Mouse (Mus musculus) hindbrain, embryonic 14.5 days (tissue): ENCODE measurements around the gene Ppp1r14b. TPM values are rescaled to one million over a fixed set of nuclear protein-coding genes. Genes with fewer than 3 reads are reported as not detected.
"Not testable (repeated sequence)": the region's sequence is repeated elsewhere in the genome, so short reads cannot be mapped to it uniquely, and the experiment has no call there.

Experiments
- ATAC-seq: fragments of 200-750 bp; cut with Nextera tagmentation; 2 replicates; pipeline ENCODE4 v1.8.0; 2017; ENCODE audit warnings: moderate number of reproducible peaks, mild to moderate bottlenecking, moderate TSS enrichment, moderate library complexity; ENCODE audit not compliant: low FRiP score
- DNase-seq: peaks from one replicate; pipeline ENCODE4 v3.0.0-alpha.2; 2015; ENCODE audit warnings: low spot score
- H3K27ac ChIP-seq: fragments of 300-500 bp; sonication (generic); 2 replicates; pipeline ENCODE4 v1.5.1; 2014; ENCODE audit warnings: mild to moderate bottlenecking, moderate library complexity
- H3K27me3 ChIP-seq: fragments of 300-500 bp; sonication (generic); 2 replicates; pipeline ENCODE4 v1.6.1; 2014; ENCODE audit warnings: mild to moderate bottlenecking, low read length, mixed read lengths; ENCODE audit not compliant: control insufficient read depth, insufficient read depth
- H3K36me3 ChIP-seq: fragments of 300-500 bp; sonication (generic); replicated peaks from 2 replicates; pipeline ENCODE4 v1.6.1; 2014; ENCODE audit not compliant: control insufficient read depth, insufficient read depth
- H3K4me1 ChIP-seq: fragments of 300-500 bp; sonication (generic); replicated peaks from 2 replicates; pipeline ENCODE4 v1.6.1; 2014; ENCODE audit warnings: antibody characterized with exemption, low read length, mixed read lengths; ENCODE audit not compliant: control insufficient read depth, insufficient read depth
- H3K4me2 ChIP-seq: fragments of 300-500 bp; sonication (generic); replicated peaks from 2 replicates; pipeline ENCODE4 v1.6.1; 2014; ENCODE audit warnings: mild to moderate bottlenecking, moderate library complexity
- H3K4me3 ChIP-seq: fragments of 300-500 bp; sonication (generic); replicated peaks from 2 replicates; pipeline ENCODE4 v1.5.1; 2014; ENCODE audit warnings: mild to moderate bottlenecking, low read length
- H3K9ac ChIP-seq: fragments of 300-500 bp; sonication (generic); 2 replicates; pipeline ENCODE4 v1.6.1; 2014
- H3K9me3 ChIP-seq: fragments of 300-500 bp; sonication (generic); 2 replicates; pipeline ENCODE4 v1.6.1; 2016; ENCODE audit warnings: low read length; ENCODE audit not compliant: control insufficient read depth
- WGBS: fragments of 180-500 bp; shearing (Covaris S2); extraction: QIAGEN DNeasy Blood & Tissue Kit; methylation state at CpG from one replicate; pipeline ENCODE4 v1.1.7; 2014; 5-methylcytosine and 5-hydroxymethylcytosine counted together
- polyA plus RNA-seq: library from polyadenylated mRNA; unstranded; fragments of >200 nt; fragmentation: Nextera tagmentation; extraction: Ambion mirVana; gene quantifications from 2 replicates; pipeline ENCODE4 v1.2.1, GENCODE M21; 2014

Ppp1r14b gene
- polyA plus RNA-seq, 1 experiment from 2014 or later = 215 TPM

DNA sequence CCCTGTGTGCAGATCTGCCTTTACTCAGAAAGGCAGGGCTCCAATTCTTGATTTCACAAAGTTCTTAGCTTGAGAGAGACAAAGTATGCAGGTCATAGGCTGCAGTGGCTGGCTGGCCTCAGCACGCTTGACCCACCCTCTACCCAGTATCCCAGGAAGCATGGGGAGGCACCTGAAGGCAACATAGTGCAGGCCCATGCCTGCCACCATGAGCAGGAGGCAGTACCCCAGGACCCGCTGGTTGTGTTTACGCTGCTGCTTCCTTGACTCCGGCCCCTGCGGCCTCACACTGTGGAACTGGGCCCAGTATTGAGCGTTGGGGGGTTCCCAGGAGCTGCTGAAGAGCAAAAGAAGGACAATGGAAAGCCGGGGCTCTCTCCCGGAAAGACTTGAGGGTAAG lies 14.5 kb downstream of the Ppp1r14b start:
- 89% methylated on average over 8 of the region's 8 CpGs for WGBS
- Histone ChIP-seq H3K9ac (no peak overlapping the region), H3K36me3 (peaks cover 12% of the 10 kb centered on the region), H3K27ac (no peak overlapping the region), H3K4me2 (no peak overlapping the region), H3K4me3 (no peak overlapping the region), H3K4me1 (peaks cover 22% of the 10 kb centered on the region), H3K27me3 (no peaks in the 10 kb centered on the region), H3K9me3 (no peaks in the 10 kb centered on the region)
- ATAC-seq = no peak
- no peak for DNase-seq

DNA sequence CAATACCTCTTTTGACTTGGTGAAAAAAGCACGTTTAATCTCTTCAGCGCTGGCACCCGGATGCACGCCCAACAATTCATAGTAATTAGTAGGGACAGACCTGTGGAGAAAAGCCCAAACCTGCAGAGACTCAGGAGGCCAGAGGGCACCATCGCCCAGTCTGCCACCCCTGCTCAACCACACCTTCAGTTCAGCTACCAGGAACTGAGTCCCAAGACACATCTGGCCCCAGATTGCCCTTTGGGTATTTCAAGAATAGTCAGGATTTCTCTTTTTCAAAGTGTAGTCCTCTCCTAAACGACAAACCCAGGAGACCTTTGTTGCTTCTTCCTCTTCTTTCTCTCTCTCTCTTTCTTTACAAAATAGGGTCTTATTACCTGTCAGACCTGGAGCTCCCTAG lies 15.9 kb downstream of the Ppp1r14b start:
- Histone ChIP-seq H3K4me2 (no peak overlapping the region), H3K27ac (no peak overlapping the region), H3K4me1 (peaks cover 31% of the 10 kb centered on the region), H3K9me3 (no peaks in the 10 kb centered on the region), H3K36me3 (no peaks in the 10 kb centered on the region; the same call in 1 of the 2 replicates), H3K9ac (no peak overlapping the region), H3K27me3 (no peaks in the 10 kb centered on the region), H3K4me3 (no peak overlapping the region)
- no peak for DNase-seq
- 87% methylated on average over 6 of the region's 6 CpGs for WGBS
- no peak for ATAC-seq

DNA sequence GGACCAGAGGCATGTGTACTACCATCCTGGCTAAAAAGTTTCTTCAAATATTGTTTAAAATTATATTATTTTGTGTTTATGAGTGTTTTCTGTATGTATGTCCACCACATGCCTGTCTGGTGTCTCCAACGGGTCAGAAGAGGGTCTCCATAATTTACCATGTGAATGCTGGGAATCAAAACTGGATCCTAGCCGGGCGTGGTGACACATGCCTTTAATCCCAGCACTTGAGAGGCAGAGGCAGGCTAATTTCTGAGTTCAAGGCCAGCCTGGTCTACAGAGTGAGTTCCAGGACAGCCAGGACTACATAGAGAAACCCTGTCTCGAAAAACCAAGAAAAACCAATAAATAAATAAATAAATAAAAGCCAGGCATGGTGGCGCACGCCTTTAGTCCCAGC lies 16.4 kb downstream of the Ppp1r14b start:
- WGBS = 97% methylated on average over 6 of the region's 6 CpGs
- H3K27me3 ChIP-seq, H3K9me3 ChIP-seq, H3K27ac ChIP-seq, H3K9ac ChIP-seq, ATAC-seq, DNase-seq, H3K36me3 ChIP-seq, H3K4me3 ChIP-seq, H3K4me2 ChIP-seq: not testable (repeated sequence)
- H3K4me1 ChIP-seq = peaks cover 32% of the 10 kb centered on the region

DNA sequence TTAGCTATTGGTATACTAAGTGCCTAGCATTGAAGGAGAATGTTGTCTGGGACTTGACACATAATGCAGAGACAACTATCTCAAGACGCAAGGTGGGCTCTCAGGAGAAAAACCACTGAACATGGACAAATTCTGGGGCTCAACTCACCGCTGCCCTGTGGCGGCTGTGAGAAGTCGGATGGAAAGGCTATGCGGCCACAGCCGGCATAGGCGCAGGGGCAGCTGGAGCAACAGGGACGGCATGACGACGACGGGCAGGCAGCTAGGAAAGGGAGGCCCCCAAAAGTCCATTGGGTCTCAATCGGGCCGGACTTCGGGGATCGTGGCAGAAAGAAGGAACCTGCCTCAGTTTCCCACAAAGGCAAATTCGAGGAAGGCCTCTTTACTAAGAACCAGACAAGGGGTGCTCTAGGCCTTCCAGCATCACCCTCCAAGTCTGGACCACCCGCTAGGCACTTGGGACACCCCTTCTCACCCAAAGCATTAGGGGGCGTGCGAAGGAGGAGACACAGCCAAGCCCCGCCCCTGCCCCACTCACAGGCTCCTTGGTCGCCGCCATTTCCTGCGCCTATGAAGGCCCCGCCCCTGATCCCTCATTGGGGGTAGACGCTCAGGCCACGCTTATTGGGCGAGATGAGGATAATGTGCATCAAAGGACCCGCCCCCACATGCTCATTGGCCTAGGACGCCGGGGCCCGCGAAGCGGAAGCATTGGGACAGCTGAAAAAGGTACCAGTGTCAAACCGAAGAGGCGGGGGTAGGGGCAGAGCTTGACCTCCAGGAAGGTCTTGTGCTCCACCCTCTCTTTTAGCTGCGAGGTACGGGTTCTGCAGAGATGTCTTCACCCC lies 17.5 kb downstream of the Ppp1r14b start, which contains the start of gene Dnajc4:
TSS of gene Dnajc4 (minus strand) at position 562 of the 848 bp plus-strand sequence.
- Histone ChIP-seq H3K9ac (peak within 1 kb of the TSS; percentile 66), H3K36me3 (no peaks in the 10 kb centered on the region), H3K4me2 (peak within 1 kb of the TSS; percentile 91), H3K4me1 (peaks cover 31% of the 10 kb centered on the region), H3K9me3 (no peaks in the 10 kb centered on the region), H3K27ac (peak within 1 kb of the TSS; percentile 40; the same call in 1 of the 2 replicates), H3K4me3 (peak within 1 kb of the TSS; percentile 47), H3K27me3 (no peaks in the 10 kb centered on the region)
- ATAC-seq = peak; percentile 95
- peak; percentile 94 for DNase-seq
- under 1% methylated on average over 37 of the region's 37 CpGs for WGBS

DNA sequence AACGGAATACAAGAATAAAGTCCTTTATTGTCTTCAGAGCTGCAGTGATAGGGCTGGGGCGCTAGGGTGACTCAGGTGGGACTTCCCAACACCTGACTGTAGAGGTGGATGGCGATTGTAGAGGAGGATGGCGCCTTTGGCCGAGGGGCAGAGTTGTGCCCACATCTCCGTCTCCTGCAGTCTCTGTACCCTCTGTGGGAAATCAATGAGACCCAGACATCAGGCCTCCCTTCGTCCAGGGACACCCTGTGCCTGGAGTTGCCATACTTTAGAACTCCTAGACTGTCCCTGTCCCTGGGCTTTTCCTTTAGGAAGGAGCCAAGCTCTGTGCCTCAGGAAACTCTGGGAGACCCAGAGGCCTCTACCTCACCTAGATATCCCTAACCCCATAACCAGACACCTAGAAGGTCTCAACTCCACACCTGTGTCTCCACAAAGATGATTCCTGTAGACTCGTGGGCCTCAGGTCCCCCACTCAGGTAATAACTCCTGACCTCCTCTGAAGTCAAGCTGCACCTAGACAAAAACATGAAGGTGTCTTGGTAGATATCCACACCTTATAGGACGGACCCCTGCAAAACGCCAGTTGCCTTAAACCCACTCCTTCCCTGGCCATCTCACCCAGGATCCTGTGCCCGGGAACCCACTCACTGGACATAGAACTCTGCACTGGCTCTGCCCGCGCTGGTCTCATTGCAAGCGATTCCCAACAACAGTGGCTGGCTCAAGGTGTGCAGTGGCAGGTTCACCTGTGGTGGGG lies 18.4 kb downstream of the Ppp1r14b start:
- Histone ChIP-seq H3K4me3 (peak overlapping the region; percentile 47), H3K4me1 (peaks cover 24% of the 10 kb centered on the region), H3K27ac (no peak overlapping the region), H3K4me2 (peak overlapping the region; percentile 91), H3K36me3 (no peaks in the 10 kb centered on the region), H3K27me3 (no peaks in the 10 kb centered on the region), H3K9me3 (no peaks in the 10 kb centered on the region), H3K9ac (peak overlapping the region; percentile 56)
- no peak for DNase-seq
- no peak for ATAC-seq
- 67% methylated on average over 14 of the region's 14 CpGs for WGBS

DNA sequence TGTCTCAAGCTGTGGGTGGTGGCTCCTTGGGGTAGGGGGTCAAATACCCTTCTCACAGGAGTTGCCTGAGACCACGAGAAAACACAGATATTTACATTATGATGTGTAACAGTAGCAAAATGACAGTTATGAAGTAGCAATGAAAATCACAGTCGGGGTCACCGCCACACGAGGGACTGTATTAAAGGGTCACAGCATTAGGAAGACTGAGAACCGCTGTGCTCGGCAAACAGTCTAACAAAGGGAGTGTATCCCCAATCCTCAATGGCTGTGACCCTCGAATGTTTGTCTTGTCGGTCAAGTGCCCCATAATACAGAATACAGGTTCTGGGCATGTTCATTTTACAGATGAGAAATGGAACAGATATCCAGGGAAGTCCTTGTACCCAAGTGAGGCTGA lies 19.2 kb downstream of the Ppp1r14b start:
- H3K9me3 ChIP-seq = no peaks in the 10 kb centered on the region
- WGBS = 86% methylated on average over 8 of the region's 8 CpGs
- DNase-seq = no peak
- no peaks in the 10 kb centered on the region for H3K27me3 ChIP-seq
- H3K9ac ChIP-seq = no peak overlapping the region
- H3K4me1 ChIP-seq = peaks cover 22% of the 10 kb centered on the region
- no peak overlapping the region for H3K27ac ChIP-seq
- H3K4me2 ChIP-seq = no peak overlapping the region
- peaks cover 7% of the 10 kb centered on the region for H3K36me3 ChIP-seq
- ATAC-seq = no peak
- H3K4me3 ChIP-seq = no peak overlapping the region

DNA sequence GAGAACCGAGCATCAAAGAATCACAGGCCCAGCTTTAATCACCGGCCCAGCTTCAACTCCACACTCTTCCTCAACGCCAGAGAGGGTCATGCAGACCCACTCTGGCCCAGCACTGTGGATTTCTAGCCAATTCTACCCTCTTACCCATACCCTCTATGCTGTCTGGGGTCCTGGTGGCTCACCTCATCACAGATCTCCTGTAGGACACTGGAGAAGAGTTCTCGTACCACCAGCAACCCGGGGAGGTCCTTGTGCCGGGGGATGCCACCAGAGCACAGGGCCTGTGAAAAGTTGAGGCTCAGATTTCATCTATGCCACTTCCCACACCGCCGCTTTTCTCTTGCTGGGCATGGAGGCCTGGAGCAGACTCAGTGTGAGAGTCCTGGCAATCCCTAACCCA lies 19.7 kb downstream of the Ppp1r14b start:
- Histone ChIP-seq H3K27me3 (no peaks in the 10 kb centered on the region), H3K4me3 (no peak overlapping the region), H3K4me1 (peaks cover 22% of the 10 kb centered on the region), H3K36me3 (peaks cover 12% of the 10 kb centered on the region), H3K9ac (no peak overlapping the region), H3K27ac (no peak overlapping the region), H3K4me2 (no peak overlapping the region), H3K9me3 (no peaks in the 10 kb centered on the region)
- ATAC-seq = no peak
- 88% methylated on average over 8 of the region's 8 CpGs for WGBS
- no peak for DNase-seq

DNA sequence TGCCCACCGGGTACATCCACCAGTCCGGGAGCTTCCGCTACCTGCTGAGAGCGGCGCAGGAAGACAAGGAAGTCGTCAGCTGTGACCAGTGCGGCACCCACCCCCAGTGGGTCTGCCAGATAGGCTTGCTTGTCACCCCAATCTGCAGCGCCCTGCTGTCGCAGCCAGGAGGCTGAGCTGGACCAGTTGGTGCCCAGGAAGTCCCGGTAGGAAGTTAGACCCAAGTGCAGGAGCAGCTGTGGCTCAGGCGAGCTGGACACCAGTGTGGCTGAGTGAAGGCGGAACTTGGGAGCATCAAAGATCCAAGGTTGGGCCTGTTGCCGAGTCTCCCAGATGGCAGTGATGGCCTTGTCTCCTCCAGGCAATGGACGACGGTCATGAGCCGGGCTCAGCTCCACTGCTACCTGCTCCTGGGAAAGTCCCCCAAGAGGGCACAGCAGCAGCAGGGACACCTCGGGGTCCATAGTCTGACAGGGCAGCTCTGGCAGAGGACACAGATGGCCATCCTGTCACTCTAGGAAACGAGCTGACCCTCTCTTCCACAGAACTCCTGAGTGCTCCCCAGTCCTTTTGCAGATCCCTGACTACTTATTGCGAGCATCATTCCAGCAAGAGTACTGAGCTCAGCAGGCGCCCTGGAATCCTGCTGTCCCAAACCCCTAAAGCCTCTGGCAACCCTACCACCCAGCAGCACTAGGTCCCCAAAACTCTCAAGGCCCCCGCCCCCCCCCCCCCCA lies 20.7 kb downstream of the Ppp1r14b start:
- no peak overlapping the region for H3K27ac ChIP-seq
- no peaks in the 10 kb centered on the region for H3K9me3 ChIP-seq
- ATAC-seq (no peak), DNase-seq (no peak)
- 52% methylated on average over 21 of the region's 21 CpGs for WGBS
- peak overlapping the region; percentile 68 for H3K4me2 ChIP-seq
- no peaks in the 10 kb centered on the region for H3K27me3 ChIP-seq
- H3K4me1 ChIP-seq = peaks cover 22% of the 10 kb centered on the region
- peak overlapping the region; percentile 74 for H3K9ac ChIP-seq
- peak overlapping the region; percentile 59 for H3K4me3 ChIP-seq
- peaks cover 21% of the 10 kb centered on the region for H3K36me3 ChIP-seq

DNA sequence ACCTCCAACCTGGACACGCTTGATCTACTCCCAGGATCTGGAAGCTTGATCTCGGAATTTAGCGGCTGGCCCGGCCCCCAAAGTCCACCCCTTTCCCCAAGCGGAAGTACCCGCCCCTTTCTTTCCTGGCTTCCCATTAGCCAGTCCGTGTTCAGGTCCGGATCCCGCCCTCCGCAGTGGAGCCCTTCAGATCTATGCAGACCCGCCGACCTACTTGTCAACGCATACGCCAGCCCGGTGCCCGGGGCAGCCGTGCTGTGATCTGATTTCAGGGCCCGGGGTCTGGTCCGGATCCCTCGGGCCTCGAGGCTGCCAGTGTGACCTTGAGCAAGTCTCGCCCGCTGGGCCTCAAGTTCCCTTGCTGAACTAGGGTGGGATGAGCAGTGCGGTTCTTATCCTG lies 21.2 kb downstream of the Ppp1r14b start, which contains the start of the genes Nudt22 and Trpt1:
TSS of gene Nudt22 (minus strand) at position 112 of the 400 bp plus-strand sequence.
TSS of gene Trpt1 (plus strand) at position 126 of the 400 bp plus-strand sequence.
- no peaks in the 10 kb centered on the region for H3K9me3 ChIP-seq
- peak within 1 kb of the TSS; percentile 59 for H3K4me3 ChIP-seq
- peak within 1 kb of the TSS; percentile 68 for H3K4me2 ChIP-seq
- WGBS = under 1% methylated on average over 24 of the region's 24 CpGs
- peak within 1 kb of the TSS; percentile 74 for H3K9ac ChIP-seq
- peak; percentile 80 for DNase-seq
- peaks cover 21% of the 10 kb centered on the region for H3K36me3 ChIP-seq
- peaks cover 22% of the 10 kb centered on the region for H3K4me1 ChIP-seq
- no peaks in the 10 kb centered on the region for H3K27me3 ChIP-seq
- peak within 1 kb of the TSS; percentile 26; the same call in 1 of the 2 replicates for H3K27ac ChIP-seq
- peak; percentile 74 for ATAC-seq
